ENCODE assay signal across 12 mouse cellular contexts in the genomic region with DNA sequence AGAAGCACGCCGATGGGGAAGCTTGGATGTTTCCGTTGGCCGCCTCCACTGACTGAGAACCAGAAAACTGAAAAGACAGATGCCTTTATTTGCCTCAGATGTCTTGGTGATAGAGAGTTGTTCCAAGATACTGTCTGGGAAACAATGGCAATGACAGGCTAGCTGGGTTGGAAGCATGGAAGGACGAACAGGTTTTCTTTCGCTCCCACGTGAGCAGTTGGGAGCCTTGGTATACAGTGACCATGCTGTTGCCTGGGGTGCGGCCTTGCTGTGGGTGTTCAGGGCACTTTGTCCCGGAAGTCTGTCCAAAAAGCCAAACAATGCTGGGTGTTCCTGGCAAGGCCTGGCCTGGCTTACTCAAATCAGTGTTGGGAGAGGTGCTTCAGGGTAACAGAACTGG.
DNase-seq lines count a peak whose midpoint lies in the region; TF ChIP-seq lines count a peak whose summit lies in the region.
"Had no signal": no experiment of that assay in that cellular context is flagged by ENCODE, and none has a peak within 500 bp of the region (broad histone marks: within the 10 kb centered on the region; RNA-seq: fewer than 3 reads in every experiment).

No protein-coding gene starts in this region.

- peak; percentile 74 to 89 for DNase-seq in heart, adult 18-20 months
- DNase-seq in heart, embryonic 10.5 days (ENCODE audit: low spot score): no peak
- DNase-seq in brain, embryonic 14.5 days (ENCODE audit: low read depth): peak; percentile 29
- peak; percentile 74 for DNase-seq in gastrocnemius, postnatal 25 days
- peak; percentile 8 to 14 for DNase-seq in layer of hippocampus, postnatal 36 days
- DNase-seq in urinary bladder, postnatal 14 days (ENCODE audit: low spot score): no peak
- no peak for DNase-seq in kidney, postnatal 4 days
- DNase-seq: cerebellum, adult 2 months; spleen, adult 18-20 months; thymus, adult 18-20 months had no signal

- no peak overlapping the region for H3K27ac ChIP-seq in heart, embryonic 10.5 days
- H3K27ac ChIP-seq: kidney, postnatal 0 days; limb, embryonic 12.5 days had no signal

- H3K27me3 ChIP-seq in heart, embryonic 10.5 days (ENCODE audit: insufficient read depth, poor library complexity, severe bottlenecking): no peaks in the 10 kb centered on the region
- H3K27me3 ChIP-seq: limb, embryonic 12.5 days had no signal

- no peak for TF ChIP-seq POLR2A in brain, embryonic 14.5 days (IDR thresholded peaks at IDR 0.05; ENCODE audit: borderline replicate concordance, extremely low read depth, insufficient read depth, insufficient read length, poor library complexity, severe bottlenecking)

- no peak overlapping the region for H3K4me3 ChIP-seq in heart, embryonic 10.5 days
- H3K4me3 ChIP-seq: limb, embryonic 12.5 days had no signal

- 91% methylated on average over 9 of the region's 9 CpGs for WGBS in heart, embryonic 10.5 days

- no peaks in the 10 kb centered on the region for H3K4me1 ChIP-seq in heart, embryonic 10.5 days
- H3K4me1 ChIP-seq: limb, embryonic 12.5 days had no signal

- H3K9me3 ChIP-seq in heart, embryonic 10.5 days: no peaks in the 10 kb centered on the region
- H3K9me3 ChIP-seq: limb, embryonic 12.5 days had no signal

- H3K36me3 ChIP-seq in heart, embryonic 10.5 days: no peaks in the 10 kb centered on the region
- H3K36me3 ChIP-seq: limb, embryonic 12.5 days had no signal

- TF ChIP-seq CTCF in brain, embryonic 14.5 days (IDR thresholded peaks at IDR 0.05; ENCODE audit: borderline replicate concordance, extremely low read depth, insufficient read depth, insufficient read length): no peak

Comparison
In these comparisons a context has a peak if more than half of its experiments do, and no peak if none do; other contexts are left out.
1. DNase-seq: peak in heart, adult 18-20 months (2 of 2), brain, embryonic 14.5 days (single experiment), gastrocnemius, postnatal 25 days (single experiment) and layer of hippocampus, postnatal 36 days (2 of 2); none in heart, embryonic 10.5 days (single experiment), urinary bladder, postnatal 14 days (single experiment) and kidney, postnatal 4 days (0 of 2).